Mouse (Mus musculus): ENCODE measurements at regions not wholly inside any gene's neighbourhood (a gene's known extent, or its start where the extent isn't known, plus 50 kb on each side); places are given as distances from the start of the nearest gene placed in this dataset.

- TF ChIP-seq POLR2A (IDR thresholded peaks at IDR 0.05; ENCODE audit: insufficient read depth, low read depth, low read length) (no peak), CTCF (IDR thresholded peaks at IDR 0.05; ENCODE audit: insufficient read depth, low read depth, low read length) (no peak)
These were observed 252.6 kb upstream of the Mpdz start for GRCm38 (mm10) chr4:81695182-81695581.

Measured in olfactory bulb, adult 2 months (tissue).